Mouse (Mus musculus) adrenal gland, postnatal 4 days (tissue): ENCODE results near the gene Kras. TPM values are rescaled to one million over a fixed set of nuclear protein-coding genes. Genes with fewer than 3 reads are reported as not detected.

Experiments
- DNase-seq, 2 experiments: peaks; one replicate each; pipeline ENCODE4 v3.0.0; 2021 to 2022; ENCODE audit warnings: low spot score in 2 of 2, mixed read lengths in 2 of 2
- total RNA-seq, 2 experiments: library from RNA; stranded (reverse); gene quantifications; 2 replicates each; pipeline ENCODE4 v1.2.3; 2021

Gene Kras
- total RNA-seq, 2 experiments from 2014 or later = 44.1 to 47.0 TPM

DNA sequence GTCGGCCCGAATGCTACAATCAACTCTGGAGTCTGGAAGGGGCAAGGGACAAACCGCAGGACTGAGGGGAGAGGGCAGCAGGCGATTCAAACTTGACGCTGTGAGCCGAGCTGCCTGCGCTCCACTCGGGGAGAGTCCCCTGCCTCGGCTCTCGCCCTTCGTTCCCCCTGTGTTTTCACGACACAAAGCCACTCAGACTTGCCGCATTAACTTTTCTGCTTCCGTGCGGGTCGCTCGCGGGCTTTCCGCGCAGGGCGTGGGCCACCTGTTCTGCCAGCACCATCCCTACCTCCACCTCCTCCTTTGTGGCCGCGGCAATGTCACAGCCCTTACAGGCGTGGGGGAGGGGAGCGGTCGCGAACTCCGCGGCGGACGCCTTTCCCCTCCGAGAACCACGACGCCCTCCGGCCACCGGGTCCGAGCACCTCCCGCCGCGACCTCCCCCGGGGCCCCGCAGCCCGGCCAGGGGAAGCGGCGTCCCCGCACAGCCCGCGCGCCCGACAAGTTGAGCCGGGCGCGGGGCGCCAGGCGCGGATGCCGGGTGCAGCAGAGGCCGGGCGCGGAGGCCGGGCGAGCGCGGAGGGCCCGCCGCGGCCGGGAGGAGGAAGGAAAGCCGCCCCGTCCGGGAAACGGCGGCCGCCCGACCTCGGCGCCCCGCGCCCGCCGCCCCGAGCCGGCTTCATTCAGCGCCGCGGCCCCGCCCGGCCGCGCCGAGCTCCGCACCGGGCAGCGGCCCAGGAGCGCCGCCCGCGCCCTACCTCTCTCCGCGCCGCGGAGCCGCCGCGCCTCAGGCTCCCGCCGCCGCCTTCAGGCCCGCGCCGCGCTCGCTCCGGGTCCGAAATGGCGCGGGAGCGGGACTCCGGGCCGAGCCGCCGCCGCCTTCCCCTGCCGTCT is 501 bp downstream of the Kras start:
- DNase-seq = peak; percentile 22 to 26

DNA sequence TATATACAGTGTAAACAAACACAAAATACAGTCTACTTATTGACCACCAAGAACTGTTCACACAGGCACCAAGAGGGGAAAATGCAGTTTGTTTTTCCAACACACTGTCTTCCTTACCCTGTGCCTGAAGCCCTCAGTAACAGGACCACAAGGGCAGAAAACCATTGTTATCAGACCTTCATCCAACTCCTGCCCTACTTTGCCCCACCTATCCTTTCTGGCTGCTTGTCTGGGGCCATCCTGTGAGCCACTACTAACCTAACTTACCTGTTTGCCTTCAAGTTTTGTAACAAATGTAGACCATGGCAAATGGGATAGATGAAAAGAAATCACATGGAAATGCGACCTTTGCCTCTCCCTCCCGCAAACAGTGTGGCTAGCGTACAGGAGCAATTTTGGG is 2.2 kb downstream of the Kras start:
- DNase-seq = no peak

DNA sequence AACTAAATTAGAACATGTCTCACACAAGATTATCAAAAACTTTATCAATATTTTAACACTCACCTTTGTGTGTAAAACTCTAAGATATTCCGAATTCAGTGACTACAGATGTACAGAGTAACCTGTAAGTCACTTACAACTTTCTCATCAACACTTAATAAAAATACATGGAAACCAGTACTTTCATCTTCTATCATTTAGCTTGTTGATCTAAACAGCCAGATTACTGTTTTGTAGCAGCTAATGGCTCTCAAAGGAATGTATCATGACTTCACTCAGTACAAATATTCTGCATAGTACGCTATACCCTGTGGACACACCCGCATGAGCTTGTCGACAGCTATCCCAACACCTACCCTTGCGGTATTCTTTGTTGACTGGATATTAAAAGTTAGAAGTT is 3.2 kb downstream of the Kras start:
- DNase-seq = no peak

DNA sequence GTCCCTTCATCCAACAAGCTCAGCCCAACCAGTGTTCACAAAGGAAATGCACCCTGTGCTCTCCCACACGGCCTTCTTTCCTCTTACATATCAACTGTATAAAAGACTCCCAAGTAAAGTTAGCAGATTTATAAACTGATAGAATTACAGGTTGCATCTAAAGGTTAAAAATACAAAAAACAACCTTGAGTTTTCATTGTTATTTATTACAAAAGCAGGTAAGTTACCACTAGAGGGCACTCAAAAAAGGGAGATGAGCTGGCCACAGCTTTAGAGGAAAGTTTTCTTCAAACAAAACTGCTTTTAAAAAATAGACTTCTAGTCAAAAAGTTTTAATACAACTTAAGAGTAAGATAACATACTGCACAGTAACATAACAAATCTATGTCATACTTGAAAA is 7.5 kb downstream of the Kras start:
- no peak for DNase-seq

DNA sequence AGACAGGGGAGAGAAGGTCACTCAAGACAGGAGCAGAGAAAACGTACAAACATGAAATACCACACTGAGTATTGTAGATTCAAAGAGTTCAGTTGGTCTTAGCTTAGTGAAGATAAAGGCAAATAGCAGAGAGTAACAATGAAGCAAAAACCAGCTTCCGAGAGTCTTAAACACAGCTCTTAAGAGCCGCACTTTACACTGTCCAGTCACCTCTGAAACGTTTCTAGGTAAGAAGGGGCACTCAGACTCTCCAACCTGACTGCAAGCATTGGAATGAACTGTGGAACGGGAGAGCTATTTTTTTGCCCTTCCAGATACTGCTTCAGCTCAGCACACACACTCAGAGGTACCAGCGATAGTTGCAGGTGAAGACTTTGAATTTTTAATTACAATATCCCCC is 9.8 kb downstream of the Kras start:
- DNase-seq = no peak

DNA sequence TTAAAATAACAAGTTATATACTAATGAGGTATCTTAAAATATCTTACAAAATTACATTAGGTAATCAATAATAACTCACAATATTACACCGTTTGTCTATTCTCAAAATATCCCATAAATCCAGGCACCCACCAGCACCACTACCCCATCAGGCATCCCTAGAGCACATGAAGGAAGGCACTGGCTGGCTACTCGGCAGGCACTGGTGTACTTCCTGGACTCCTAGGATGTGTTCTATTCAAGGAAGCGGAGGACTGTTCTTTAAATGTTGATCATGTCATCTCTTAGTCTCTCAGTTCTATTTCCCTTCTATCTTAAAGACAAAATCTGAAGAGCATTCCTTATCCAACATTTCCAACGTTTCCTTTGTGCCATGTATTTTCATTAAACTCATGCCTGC is 12.9 kb downstream of the Kras start:
- DNase-seq = no peak

DNA sequence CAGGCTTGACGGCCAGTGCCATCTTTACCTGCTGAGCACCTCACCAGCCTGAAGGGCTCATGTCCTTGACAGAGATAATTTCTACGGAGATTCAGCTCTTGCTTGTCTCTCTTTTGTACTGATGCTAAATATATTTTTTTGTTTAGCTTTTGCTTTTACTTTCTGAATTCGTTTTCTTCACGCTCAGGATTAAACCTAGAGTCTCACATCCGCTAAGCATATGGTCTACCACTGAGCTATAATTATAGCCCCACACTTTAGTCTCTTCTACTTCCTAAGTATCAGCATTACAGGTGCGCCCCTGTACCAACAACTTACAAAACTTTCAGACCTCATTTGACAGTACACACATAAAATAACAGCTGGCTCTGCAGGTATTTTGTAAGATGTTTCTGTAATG is 14.7 kb downstream of the Kras start:
- no peak for DNase-seq

DNA sequence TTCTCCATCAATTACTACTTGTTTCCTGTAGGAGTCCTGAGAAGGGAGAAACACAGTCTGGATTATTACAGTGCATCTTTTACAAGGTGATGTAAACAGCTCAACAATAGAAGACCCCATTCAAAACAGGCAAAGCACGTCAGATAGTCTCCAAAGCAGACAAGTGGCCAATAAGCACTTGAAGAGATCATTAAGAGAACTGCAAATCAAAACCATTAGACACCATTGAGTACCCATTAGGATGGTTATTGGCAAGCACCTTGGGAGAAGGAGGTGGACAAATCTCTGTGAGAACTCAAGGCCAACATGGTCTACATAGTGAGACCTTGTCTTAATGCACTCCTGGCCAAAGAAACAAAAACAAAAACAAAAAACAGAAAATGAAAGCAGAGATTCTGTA is 15.6 kb downstream of the Kras start:
- DNase-seq = no peak

DNA sequence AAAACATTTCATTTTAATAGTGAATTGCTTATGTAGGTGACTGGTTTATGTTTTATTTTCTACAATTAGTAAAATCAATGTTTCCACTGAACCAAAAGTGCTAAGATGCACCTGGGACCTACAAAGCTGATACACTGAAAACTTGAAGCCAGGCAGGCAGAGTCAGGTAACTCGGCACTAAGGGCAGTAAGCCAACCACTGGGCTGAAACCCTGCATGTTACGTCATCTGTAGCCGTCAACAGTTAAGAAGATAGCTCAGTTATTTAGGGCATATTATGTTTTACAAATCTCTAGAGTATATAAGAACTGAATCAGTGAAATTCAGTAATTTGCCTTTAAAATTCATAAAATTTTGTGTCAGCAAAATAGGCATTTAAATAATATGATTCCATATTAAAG is 23.7 kb downstream of the Kras start:
- DNase-seq = no peak

DNA sequence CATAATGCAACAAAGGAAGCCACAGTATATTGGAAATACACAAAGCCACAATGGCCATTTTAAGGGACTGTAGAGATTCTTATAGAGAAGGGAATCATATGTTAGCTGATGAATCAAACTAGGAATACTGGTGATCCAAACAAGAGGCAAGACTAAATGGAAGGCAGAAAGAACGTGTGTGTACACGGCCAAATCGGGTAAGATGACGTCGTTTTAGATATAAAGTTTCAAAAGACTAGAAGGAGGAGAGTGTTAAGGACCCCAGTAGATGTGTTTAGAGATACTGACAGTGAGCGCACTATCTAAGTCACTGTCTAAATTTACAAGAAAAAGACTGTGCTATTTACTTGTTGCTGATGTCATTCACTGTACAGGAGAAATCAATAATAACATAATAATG is 25.8 kb downstream of the Kras start:
- no peak for DNase-seq

DNA sequence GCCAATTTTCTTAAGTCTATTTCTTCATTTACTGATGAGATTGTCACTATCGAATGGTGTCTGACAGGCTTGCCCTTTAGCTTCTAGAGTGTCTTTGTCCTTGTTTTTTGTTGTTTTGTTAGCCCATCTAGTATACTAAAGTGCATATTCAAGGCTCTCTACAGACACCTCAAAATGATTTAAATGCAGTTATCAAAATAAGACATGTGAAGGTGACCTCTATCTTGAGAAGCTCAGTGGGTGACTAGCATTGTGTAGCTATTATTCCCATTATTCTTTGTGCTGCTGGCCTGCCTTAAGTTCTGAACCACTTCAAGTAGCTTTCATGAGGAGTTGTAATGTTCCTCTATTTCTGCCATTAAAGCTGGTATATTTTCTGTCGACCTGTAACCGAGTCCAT is 34.2 kb downstream of the Kras start:
- no peak for DNase-seq

DNA sequence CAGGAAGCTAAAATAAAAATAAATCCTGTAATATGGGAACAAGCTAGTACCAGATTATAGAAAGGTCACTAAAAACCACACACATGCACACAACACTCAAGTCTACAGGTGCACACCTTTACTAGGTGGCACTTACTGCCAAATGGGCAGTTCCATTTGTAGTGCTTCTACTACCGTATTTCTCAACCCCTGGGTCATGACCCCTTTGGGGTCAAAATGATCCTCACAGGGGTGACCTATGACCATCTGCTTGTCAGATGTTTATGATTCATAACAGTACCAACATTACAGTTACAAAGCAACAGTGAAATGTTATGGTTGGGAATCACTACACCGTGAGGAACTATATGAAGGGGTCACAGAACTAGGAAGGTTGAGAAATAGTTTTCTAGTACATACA is 36.1 kb downstream of the Kras start:
- DNase-seq = no peak

DNA sequence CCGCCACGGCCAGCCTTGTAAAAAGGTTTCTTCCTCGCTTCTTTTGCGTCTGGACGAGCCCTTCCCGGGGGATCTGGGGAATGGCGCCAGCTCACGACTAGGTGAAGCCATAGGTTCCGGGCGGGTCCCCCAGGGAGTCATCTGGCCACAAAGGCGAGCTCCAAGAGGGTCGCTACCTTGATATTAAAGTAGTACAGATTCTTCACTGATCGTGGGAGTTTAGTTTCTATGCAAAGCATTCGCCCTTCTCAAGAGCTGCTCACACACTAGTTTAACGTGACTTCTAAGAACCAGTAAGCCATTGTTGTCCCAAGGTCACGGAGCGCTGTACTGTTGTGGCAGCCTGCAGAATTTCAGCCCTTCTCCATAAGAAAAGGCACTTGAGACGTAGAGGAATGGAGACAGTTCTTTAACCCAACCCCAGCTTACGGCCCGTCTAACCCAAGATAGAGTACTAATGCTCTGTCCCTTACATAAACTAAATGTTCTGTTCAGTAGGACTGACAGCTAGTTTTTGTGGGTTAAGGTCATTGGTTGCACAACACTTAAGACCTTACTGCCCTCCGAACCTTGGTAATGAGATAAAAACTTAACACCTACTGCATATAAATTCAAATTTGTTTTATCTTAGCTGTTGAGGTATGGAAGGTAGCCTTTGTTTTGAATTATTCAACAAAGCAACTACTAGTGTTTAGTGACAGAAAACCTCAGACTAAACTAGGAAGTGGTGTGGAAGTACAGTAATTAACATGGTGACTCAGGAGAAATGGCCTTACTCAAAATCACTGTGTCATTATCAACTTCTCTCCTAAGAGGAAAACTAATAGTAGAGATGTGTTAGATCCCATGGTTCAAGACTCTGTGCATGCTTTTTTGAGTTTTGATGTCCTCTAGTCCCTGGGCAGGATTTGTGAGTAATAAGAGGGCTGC is 38.4 kb downstream of the Kras start:
- no peak for DNase-seq

DNA sequence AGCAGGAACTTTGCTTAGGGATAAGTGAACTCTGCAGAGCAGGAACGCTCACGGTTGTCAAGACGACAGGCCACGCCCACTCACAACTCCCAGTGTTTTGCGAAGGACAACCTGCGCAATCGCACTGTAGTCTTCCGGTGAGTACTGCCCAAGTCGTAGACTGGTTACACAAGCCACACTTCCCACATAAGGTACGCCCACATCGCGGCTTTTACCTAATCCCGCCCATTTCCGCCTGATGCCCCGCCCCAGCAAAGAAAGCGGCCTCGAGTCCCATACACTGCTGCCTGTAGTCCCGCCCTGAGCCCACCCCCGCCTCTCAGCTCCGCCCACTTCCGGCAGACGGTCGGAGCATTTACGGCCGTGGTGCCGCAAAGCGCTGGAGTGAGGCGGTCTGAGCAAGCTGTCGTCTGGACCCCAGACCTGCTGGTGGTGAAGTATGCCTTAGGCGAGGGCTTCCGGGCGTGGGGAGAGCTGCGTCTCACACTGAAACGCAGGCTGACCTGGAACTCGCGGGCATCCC is 39.2 kb downstream of the Kras start, which contains the start of the genes Casc1 and Etfrf1:
Casc1 (minus strand) TSS at position 190 of the 523 bp plus-strand sequence.
Etfrf1 (plus strand) TSS at position 319 of the 523 bp plus-strand sequence.
- peak; percentile 88 to 93 for DNase-seq

DNA sequence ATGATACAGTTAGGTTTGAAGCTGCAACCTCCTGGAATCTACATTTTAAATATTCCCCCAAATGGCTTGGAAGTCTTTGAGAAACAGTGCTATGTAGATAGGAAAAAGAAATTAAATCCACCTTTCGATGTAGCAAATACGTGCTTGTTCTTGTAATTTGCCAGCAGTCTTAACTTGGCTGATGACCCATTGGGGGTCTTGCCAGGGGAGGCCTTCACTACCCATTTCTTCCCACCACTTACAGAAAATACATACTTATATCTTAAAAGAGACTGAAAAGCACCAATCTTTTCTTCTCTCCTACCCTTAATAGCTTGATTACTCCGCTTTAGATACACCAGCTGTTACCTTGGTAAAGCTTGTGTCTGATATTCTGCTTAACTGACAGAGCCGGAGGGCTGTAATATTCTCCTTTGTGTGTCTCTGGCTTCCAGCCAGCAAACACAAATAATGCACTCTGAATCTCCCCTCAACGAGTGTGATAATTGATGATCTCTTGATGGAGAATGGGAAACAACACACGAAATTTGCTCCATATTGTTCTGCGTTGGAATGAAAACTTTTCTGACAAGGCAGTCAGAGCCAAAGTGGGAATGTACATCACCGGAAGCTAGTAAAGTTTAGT is 39.9 kb downstream of the Kras start:
- no peak for DNase-seq

DNA sequence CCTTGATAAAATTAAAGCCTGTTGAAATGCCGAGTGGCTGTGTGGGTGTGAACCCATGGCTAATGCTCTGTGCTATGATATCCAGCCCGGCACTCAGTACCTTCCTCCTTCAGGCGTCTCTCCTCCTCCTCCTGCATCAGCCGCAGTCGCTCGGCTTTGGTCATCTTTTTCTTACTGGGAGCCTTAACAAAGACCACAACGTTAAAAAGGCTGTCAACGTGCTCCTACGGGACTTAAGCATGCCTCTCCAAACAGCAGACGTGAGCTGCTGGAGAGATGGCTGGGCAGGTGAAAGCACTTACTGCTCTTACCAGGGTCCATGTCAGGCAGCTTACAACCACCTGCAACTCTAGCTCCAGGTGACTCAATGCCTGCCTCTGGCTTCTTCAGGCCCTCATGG is 44.9 kb downstream of the Kras start:
- no peak for DNase-seq

DNA sequence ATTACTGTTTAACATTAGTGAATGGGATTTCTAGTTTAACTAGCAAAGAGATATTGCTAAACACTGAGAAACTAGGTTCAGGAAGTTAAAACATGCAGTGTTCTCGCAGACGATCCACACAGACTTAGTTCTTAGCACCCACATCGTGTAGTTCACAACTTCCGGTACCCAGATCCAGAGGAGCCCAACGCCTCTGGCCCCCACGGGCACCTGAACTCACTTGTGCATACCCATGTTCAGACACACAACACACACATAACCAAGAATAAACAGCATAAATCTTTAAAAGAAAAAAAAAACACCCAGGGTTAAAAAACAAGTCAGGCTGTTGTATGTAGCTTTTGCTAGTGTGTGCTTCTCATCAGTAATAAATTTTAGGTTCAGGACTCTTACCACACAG is 45.6 kb downstream of the Kras start:
- no peak for DNase-seq

DNA sequence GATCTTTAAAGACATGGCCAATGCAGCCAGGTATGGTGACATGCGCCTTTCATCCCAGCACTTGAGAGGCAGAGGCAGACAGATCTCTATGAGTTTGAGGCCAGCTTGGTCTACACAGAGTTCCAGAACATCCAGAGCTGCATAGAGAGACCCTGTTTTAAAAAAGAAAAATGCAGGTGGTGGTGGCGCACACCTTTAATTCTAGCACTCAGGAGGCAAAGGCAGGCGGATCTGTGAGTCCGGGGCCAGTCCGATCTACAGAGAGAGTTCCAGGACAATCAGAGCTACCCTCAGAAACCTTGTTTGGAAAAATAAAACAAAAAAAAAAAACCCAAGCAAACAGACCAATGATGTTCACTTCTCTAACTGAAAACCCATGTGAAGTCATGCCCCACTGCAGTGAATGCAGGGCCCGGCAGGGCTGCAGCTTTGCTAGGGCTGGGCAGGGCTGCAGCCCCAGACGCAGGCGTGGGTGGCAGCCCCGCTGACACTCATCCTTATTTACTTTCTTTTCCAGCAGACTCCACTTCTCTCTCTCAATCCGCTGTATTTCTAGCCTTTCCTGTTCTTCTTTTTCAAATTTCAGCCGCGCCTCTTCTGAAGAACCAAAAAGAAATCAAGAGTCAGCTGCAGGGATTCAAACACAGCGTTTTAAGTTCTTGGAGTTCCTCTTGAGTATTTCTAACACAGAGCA is 47.5 kb downstream of the Kras start:
- DNase-seq = no peak

DNA sequence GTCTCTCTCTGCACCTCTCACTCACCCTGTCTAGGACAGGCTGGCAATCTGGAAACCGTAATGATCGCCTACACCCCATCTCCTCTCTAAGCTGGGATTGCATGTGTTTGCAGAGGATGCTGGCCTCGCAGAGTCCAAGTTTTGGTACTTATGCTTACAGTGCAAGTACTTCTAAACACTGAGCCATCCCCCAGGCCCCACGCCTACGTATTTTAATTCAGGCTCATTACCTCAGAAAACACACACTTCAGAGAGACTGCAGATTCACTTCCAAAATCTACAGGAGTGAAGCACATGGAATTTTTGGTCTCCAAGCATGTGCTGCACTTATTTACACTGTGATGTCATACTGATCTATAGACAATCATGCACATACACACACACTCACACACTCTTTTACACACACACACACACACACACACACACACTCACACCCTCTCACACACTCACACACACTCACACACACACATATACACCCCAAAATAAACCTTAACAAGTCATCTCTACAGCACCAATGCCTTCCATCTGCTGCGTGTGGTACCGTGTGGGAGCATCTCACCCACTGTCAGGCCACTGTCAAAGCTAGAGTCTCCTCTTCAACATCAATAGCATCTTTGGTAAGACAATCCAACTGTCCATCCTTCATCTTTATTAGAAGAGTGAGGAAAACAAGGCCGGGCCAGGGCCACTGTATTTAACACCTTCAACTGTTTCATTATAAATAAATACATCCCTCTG is 51.9 kb downstream of the Kras start:
- DNase-seq = no peak

DNA sequence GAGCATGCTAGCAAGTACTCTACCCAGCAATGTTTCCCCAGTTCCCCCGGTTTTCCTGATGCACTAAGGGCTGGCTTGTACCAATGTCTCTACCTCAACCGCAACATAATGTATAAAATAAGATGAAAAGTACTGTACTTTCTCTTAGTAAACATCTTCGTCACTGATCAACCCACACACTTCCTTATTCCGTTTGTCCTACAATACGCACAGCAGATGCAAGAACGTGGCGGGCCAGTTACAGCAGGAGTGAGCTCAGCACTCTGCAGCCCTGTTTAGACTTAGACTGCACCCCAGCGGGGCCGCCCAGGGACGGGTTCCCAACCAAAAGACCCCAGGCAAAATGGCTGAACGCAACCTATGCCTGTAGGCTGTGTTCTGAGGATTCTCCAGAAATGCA is 56.6 kb downstream of the Kras start:
- no peak for DNase-seq
